Mouse (Mus musculus): ENCODE data around the gene Jchain. TPM values are rescaled to one million over a fixed set of nuclear protein-coding genes. Genes with fewer than 3 reads are reported as not detected.
A peak's percentile ranks its signal among the peaks of the same experiment; 100 is the strongest.
"Not testable (repeated sequence)": the region's sequence is repeated elsewhere in the genome, so short reads cannot be mapped to it uniquely, and the experiment has no call there.

Jchain gene
- polyA plus RNA-seq, 1 experiment from 2014 or later = 0.31 TPM

DNA sequence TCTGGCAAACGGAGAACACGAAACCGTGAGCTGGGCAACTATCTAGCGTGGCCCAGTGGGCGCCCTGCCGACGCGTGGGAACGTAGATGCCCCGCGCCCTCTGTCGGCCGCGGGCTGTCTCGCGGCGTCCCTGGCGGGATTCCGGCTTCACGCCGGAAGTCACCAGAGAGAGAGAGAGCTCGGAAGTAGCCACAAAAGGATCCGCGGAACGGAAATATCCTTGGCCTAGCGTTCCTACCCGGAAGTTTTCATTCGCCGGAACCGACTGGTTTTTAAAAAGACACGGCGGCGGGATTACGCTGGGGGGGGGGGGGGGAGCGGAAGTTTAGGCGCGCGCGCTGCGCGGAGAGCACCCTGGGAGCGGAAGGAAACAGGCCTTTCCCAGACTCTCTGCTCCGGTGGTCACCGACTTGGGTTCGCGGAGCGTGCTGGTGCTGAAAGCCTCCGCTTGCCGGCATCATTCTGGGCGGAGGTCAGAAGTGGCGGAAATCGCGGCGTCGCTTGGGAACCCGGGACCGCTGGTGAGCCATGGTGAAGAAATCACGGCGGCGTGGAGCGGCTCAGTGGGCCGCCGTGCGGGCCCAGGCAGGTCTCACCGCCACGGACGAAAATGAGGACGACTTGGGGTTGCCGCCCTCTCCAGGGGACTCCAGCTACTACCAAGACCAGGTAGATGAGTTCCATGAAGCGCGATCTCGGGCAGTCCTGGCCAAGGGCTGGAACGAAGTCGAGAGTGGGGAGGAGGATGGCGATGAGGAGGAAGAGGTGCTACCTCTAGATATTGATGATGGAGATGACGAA lies 26.6 kb upstream of the Jchain start, which contains the start of gene Utp3:
Utp3 (plus strand) TSS at position 377 of the 801 bp plus-strand sequence.
- H3K9ac ChIP-seq = peak within 1 kb of the TSS; percentile 95
- H3K36me3 ChIP-seq (replicated peaks) = no peaks in the 10 kb centered on the region
- peak within 1 kb of the TSS; percentile 87 for H3K4me2 ChIP-seq
- WGBS = under 1% methylated on average over 76 of the region's 76 CpGs
- ATAC-seq (replicated peaks) = peak; percentile 97
- peak within 1 kb of the TSS; percentile 94 for H3K4me3 ChIP-seq
- H3K4me1 ChIP-seq = peaks cover 25% of the 10 kb centered on the region
- H3K27ac ChIP-seq = peak within 1 kb of the TSS; percentile 87
- H3K27me3 ChIP-seq (replicated peaks) = no peaks in the 10 kb centered on the region
- H3K9me3 ChIP-seq = no peaks in the 10 kb centered on the region

- peaks cover 25% of the 10 kb centered on the region for H3K4me1 ChIP-seq
- peak overlapping the region; percentile 94 for H3K4me3 ChIP-seq
- H3K27ac ChIP-seq = peak overlapping the region; percentile 87
- peak overlapping the region; percentile 62 for H3K4me2 ChIP-seq
- H3K36me3 ChIP-seq (replicated peaks) = no peaks in the 10 kb centered on the region
- H3K9ac ChIP-seq = peak overlapping the region; percentile 54
- H3K9me3 ChIP-seq = no peaks in the 10 kb centered on the region
- WGBS = 8% methylated on average over 29 of the region's 29 CpGs
- H3K27me3 ChIP-seq (replicated peaks) = no peaks in the 10 kb centered on the region
- ATAC-seq (replicated peaks) = peak; percentile 81
Observed at GRCm38 (mm10) chr5:88553271-88554085, 25.8 kb upstream of the Jchain start.

- WGBS = 90% methylated on average over 7 of the region's 7 CpGs
- Histone ChIP-seq H3K9ac (no peak overlapping the region), H3K4me3 (no peak overlapping the region), H3K36me3 (replicated peaks) (no peaks in the 10 kb centered on the region), H3K27me3 (replicated peaks) (no peaks in the 10 kb centered on the region), H3K9me3 (no peaks in the 10 kb centered on the region), H3K27ac (no peak overlapping the region), H3K4me1 (no peaks in the 10 kb centered on the region), H3K4me2 (no peak overlapping the region)
- ATAC-seq (replicated peaks) = no peak
Observed at GRCm38 (mm10) chr5:88545536-88545935, 17.8 kb upstream of the Jchain start.

GRCm38 (mm10) chr5:88544411-88544810 lies 16.7 kb upstream of the Jchain start:
- WGBS = 92% methylated on average over 1 of the region's 1 CpGs
- not testable (repeated sequence) for H3K27ac ChIP-seq; H3K4me2 ChIP-seq; H3K9ac ChIP-seq; H3K4me3 ChIP-seq; ATAC-seq (replicated peaks); H3K36me3 ChIP-seq (replicated peaks); H3K27me3 ChIP-seq (replicated peaks); H3K4me1 ChIP-seq; H3K9me3 ChIP-seq

DNA sequence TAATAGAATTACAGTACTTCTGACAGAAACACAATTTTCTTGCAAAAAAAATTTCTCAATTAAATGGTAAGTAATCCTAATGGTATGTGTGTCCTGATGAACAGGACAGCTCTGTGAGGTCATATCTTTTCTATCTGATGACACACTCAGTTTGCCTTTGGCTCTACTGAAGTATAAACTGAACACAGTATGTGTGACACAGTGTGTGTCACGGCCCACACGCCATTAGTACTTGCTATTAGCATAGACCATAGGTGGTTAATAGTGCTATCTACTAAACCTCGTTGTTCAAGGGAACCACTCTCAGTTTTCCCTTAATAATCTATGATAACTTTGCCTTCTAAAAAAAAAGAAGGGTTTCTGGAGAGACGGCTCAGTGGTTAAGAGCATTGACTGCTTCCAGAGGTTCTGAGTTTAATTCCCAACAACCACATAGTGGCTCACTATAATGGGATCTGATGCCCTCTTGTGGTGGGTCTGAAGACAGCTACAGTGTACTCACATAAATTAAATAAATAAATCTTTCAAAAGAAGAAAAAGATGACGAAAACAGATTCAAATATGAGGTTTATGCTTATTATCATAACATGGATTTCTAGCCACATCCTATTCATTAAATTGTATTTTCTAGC lies 15.1 kb upstream of the Jchain start:
- H3K27ac ChIP-seq = no peak overlapping the region
- no peak overlapping the region for H3K4me2 ChIP-seq
- no peaks in the 10 kb centered on the region for H3K4me1 ChIP-seq
- 65% methylated on average over 5 of the region's 5 CpGs for WGBS
- no peak overlapping the region for H3K4me3 ChIP-seq
- no peaks in the 10 kb centered on the region for H3K27me3 ChIP-seq (replicated peaks)
- H3K36me3 ChIP-seq (replicated peaks) = no peaks in the 10 kb centered on the region
- no peak overlapping the region for H3K9ac ChIP-seq
- no peaks in the 10 kb centered on the region for H3K9me3 ChIP-seq
- peak; percentile 77; the same call in 1 of the 2 replicates for ATAC-seq (replicated peaks)

- no peak for ATAC-seq (replicated peaks)
- Histone ChIP-seq H3K9ac (no peak overlapping the region), H3K4me2 (no peak overlapping the region), H3K4me3 (no peak overlapping the region), H3K27ac (no peak overlapping the region), H3K4me1 (no peaks in the 10 kb centered on the region), H3K27me3 (replicated peaks) (no peaks in the 10 kb centered on the region), H3K36me3 (replicated peaks) (no peaks in the 10 kb centered on the region), H3K9me3 (no peaks in the 10 kb centered on the region)
Observed at GRCm38 (mm10) chr5:88540845-88541244, 13.2 kb upstream of the Jchain start.

DNA sequence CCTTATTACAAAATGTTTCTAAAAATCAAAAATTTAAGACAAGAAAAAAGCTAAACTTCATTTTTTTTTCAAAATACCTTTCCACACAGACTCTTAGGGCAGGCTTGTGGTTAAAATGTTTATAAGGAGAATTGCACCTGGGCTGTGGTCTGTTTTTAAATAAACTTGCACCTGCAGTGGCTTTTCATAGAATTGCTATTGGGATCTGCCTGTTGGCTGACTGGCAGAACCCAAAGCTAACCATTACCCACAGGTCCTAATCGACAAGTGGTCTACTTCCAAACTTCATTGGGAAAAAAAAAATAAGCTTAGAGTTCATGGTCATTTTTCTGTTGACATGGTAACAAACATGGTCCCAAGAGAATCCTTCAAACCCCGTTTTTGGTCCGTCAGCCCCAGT lies 7.0 kb upstream of the Jchain start:
- Histone ChIP-seq H3K27ac (no peak overlapping the region), H3K9me3 (no peaks in the 10 kb centered on the region), H3K9ac (no peak overlapping the region), H3K4me1 (no peaks in the 10 kb centered on the region), H3K36me3 (replicated peaks) (no peaks in the 10 kb centered on the region), H3K4me3 (no peak overlapping the region), H3K27me3 (replicated peaks) (no peaks in the 10 kb centered on the region), H3K4me2 (no peak overlapping the region)
- WGBS = 66% methylated on average over 3 of the region's 3 CpGs
- no peak for ATAC-seq (replicated peaks)

DNA sequence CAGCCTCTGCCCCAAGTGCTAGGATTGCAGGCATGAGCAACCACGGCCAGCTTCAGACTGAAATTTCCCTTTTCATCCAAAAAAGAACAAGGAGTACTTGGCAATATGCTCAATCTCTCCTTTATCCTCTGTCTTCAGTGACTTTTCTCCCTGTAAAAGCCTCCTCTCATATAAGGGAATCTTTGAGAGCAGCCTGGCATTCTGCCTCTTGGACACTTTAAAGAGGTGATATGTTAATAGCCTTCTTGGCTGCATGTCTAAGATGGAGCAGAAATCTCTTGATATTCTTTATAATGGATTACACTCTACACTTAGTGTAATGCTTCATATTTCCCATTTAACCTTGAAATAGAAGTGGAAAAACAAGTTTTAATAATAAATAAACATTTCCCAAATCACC lies 3.2 kb upstream of the Jchain start:
- WGBS = 64% methylated on average over 1 of the region's 1 CpGs
- no peak for ATAC-seq (replicated peaks)
- Histone ChIP-seq H3K27me3 (replicated peaks) (no peaks in the 10 kb centered on the region), H3K36me3 (replicated peaks) (no peaks in the 10 kb centered on the region), H3K9me3 (no peaks in the 10 kb centered on the region), H3K4me1 (no peaks in the 10 kb centered on the region), H3K4me3 (no peak overlapping the region), H3K9ac (no peak overlapping the region), H3K4me2 (no peak overlapping the region), H3K27ac (no peak overlapping the region)

DNA sequence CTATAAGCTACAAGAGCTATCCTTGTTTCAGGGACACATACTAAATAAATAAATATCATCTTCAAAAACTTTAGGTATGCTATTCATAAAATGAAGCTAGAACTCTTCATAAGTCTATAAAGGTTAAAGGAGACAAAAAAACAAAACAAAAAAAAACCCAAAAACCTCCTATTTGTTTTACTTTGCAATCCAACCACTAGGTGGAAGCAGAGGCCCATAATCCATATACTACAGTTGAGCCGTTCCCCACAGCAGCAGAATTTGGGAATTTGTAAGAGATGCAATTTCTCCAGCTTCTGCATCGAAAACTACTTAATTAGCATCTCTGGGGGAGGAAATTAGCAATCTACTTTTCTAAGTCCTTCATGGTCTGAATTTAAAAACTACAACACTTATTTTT lies 8.5 kb downstream of the Jchain start:
- H3K4me2 ChIP-seq = no peak overlapping the region
- WGBS = 6% methylated on average over 2 of the region's 2 CpGs
- no peaks in the 10 kb centered on the region for H3K4me1 ChIP-seq
- H3K4me3 ChIP-seq = no peak overlapping the region
- no peaks in the 10 kb centered on the region for H3K9me3 ChIP-seq
- no peaks in the 10 kb centered on the region for H3K27me3 ChIP-seq (replicated peaks)
- no peaks in the 10 kb centered on the region for H3K36me3 ChIP-seq (replicated peaks)
- H3K27ac ChIP-seq = no peak overlapping the region
- peak; percentile 75; the same call in 1 of the 2 replicates for ATAC-seq (replicated peaks)
- H3K9ac ChIP-seq = no peak overlapping the region

DNA sequence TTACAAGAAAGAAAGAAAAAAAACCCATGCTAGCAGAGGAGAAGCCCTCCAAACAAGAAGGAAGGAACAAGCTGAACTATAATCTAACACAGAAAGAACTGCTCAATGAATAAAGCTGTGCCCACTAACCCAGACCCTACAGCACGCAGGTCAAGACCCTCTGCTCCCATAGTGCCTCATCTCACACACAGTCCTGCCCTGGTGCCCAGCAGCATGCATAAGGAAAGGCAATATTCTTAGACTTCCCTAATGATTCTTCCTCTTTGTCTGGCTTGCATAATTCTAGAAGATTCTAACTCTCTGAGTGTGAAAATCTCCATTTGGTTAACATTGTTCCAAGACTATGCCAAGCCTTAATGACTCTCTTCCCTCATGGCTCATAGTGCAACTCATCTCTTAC lies 18.7 kb downstream of the Jchain start:
- Histone ChIP-seq H3K27me3 (replicated peaks) (no peaks in the 10 kb centered on the region), H3K9ac (no peak overlapping the region), H3K36me3 (replicated peaks) (no peaks in the 10 kb centered on the region), H3K4me3 (no peak overlapping the region), H3K27ac (no peak overlapping the region), H3K9me3 (no peaks in the 10 kb centered on the region), H3K4me2 (no peak overlapping the region), H3K4me1 (no peaks in the 10 kb centered on the region)
- 94% methylated on average over 1 of the region's 1 CpGs for WGBS
- ATAC-seq (replicated peaks) = no peak

DNA sequence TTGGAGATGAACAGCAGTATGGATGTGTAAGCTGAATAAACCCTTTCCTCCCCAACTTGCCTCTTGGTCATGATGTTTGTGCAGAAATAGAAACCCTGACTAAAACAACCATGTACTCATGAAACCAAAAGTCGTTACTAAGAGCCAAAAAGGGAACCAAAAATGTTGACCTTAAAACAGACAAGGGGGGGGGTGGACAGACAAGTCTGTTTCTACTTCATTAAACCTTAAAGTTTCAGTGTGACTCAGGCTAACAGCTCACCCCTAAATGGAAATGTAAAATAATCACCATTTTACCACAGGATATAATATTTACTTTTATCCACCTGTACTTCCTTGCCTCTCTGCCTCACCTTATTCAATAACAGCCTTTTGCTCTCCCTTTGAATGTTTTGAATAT lies 19.1 kb downstream of the Jchain start:
- Histone ChIP-seq H3K27me3 (replicated peaks) (no peaks in the 10 kb centered on the region), H3K4me2 (no peak overlapping the region), H3K4me1 (no peaks in the 10 kb centered on the region), H3K27ac (no peak overlapping the region), H3K36me3 (replicated peaks) (no peaks in the 10 kb centered on the region), H3K9me3 (no peaks in the 10 kb centered on the region), H3K4me3 (no peak overlapping the region), H3K9ac (no peak overlapping the region)
- no peak for ATAC-seq (replicated peaks)
- WGBS = 72% methylated on average over 1 of the region's 1 CpGs

- Histone ChIP-seq H3K4me1 (no peaks in the 10 kb centered on the region), H3K27ac (no peak overlapping the region), H3K4me2 (no peak overlapping the region), H3K36me3 (replicated peaks) (no peaks in the 10 kb centered on the region), H3K4me3 (no peak overlapping the region), H3K9me3 (no peaks in the 10 kb centered on the region), H3K9ac (no peak overlapping the region), H3K27me3 (replicated peaks) (no peaks in the 10 kb centered on the region)
- 93% methylated on average over 3 of the region's 3 CpGs for WGBS
- ATAC-seq (replicated peaks) = no peak
Observed at GRCm38 (mm10) chr5:88499781-88500180, 27.9 kb downstream of the Jchain start.

All from midbrain, embryonic 15.5 days (tissue).